Mouse (Mus musculus): Measurements from ENCODE around the gene Exosc1. TPM values are rescaled to one million over a fixed set of nuclear protein-coding genes. Genes with fewer than 3 reads are reported as not detected.

Exosc1 gene
- 64.4 and 69.4 TPM in 2 replicates for polyA plus RNA-seq (2015; fragmentation: Nextera tagmentation; extraction: Ambion mirVana)

- H3K4me3 ChIP-seq: peak within 1 kb of the TSS; percentile 96
- peak within 1 kb of the TSS; percentile 94 for H3K4me2 ChIP-seq
- H3K27ac ChIP-seq (replicated peaks): peak within 1 kb of the TSS; percentile 74
- no peaks in the 10 kb centered on the region for H3K27me3 ChIP-seq
- H3K36me3 ChIP-seq: peaks cover 33% of the 10 kb centered on the region
- H3K9ac ChIP-seq: peak within 1 kb of the TSS; percentile 89
- no peaks in the 10 kb centered on the region for H3K9me3 ChIP-seq
- 1% methylated on average over 47 of the region's 47 CpGs for WGBS
- H3K4me1 ChIP-seq (replicated peaks): peaks cover 25% of the 10 kb centered on the region
- ATAC-seq (ENCODE audit: low read depth): peak; percentile 100
These were observed at the start of gene Exosc1, which contains the start of gene Zdhhc16 for GRCm38 (mm10) chr19:41933179-41934086. TSS of gene Exosc1 (minus strand) at chr19:41933423. TSS of gene Zdhhc16 (plus strand) at chr19:41933480.

- WGBS: 4% methylated on average over 4 of the region's 4 CpGs
- H3K4me3 ChIP-seq: peak overlapping the region; percentile 86
- H3K27ac ChIP-seq (replicated peaks): no peak overlapping the region
- H3K27me3 ChIP-seq: peaks cover 17% of the 10 kb centered on the region
- peaks cover 31% of the 10 kb centered on the region for H3K4me1 ChIP-seq (replicated peaks)
- peak overlapping the region; percentile 74 for H3K9ac ChIP-seq
- no peaks in the 10 kb centered on the region for H3K9me3 ChIP-seq
- H3K4me2 ChIP-seq: peak overlapping the region; percentile 93
- no peaks in the 10 kb centered on the region for H3K36me3 ChIP-seq
- ATAC-seq (ENCODE audit: low read depth): no peak
These were observed 49.5 kb upstream of the Exosc1 start for GRCm38 (mm10) chr19:41982791-41983150.

DNA sequence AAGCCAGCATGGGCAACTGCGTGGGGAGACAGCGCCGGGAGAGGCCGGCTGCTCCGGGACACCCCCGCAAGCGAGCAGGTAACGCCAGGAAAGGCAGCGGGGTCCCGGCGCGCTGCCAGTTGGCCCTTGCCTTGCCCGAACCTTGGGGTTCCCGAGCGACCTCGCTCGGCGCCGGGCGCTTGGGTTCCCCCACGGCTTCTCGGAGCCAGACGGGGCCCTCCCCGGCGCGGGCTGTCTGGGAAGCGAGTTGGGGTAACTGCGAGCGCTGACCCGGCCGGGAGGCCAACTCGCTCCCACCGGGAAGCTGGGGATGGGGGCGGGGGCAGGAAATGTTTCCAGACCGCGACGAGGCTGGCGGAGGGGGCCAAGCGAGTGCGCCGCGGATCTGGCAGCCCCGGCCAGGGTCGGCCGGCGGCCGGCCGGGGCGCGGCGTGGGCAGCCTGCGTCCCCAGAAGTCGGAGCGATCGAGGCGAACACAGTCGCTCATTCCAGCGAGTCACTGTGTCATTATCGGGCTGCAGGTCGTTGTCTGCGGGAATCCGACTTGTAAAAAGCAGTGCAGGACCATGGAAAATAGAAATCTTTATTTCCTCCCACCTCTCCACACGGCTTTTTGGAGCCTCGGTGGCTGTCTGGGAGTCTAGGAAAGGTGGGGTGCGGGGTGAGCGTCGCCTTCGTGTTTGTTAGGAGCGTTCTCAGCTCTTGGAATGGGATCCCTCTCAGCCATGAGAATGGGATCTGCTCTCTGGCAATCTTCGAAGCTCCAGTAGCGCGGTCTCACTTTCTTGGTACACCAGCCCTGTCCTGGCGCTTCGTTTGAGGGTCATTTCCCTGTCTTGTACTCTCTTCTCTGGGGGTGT is 48.9 kb upstream of the Exosc1 start:
- WGBS: under 1% methylated on average over 74 of the region's 74 CpGs
- peaks cover 17% of the 10 kb centered on the region for H3K27me3 ChIP-seq
- H3K27ac ChIP-seq (replicated peaks): peak overlapping the region; percentile 82
- peak overlapping the region; percentile 86 for H3K4me3 ChIP-seq
- peak; percentile 3; the same call in 1 of the 2 replicates for ATAC-seq (ENCODE audit: low read depth)
- H3K36me3 ChIP-seq: no peaks in the 10 kb centered on the region
- no peaks in the 10 kb centered on the region for H3K9me3 ChIP-seq
- peaks cover 34% of the 10 kb centered on the region for H3K4me1 ChIP-seq (replicated peaks)
- H3K9ac ChIP-seq: peak overlapping the region; percentile 74
- H3K4me2 ChIP-seq: peak overlapping the region; percentile 93

- Histone ChIP-seq H3K4me1 (replicated peaks) (peaks cover 40% of the 10 kb centered on the region), H3K9ac (peak within 1 kb of the TSS; percentile 80), H3K9me3 (no peaks in the 10 kb centered on the region), H3K36me3 (no peaks in the 10 kb centered on the region), H3K4me3 (peak within 1 kb of the TSS; percentile 86), H3K27ac (replicated peaks) (peak within 1 kb of the TSS; percentile 88), H3K4me2 (peak within 1 kb of the TSS; percentile 93), H3K27me3 (peaks cover 17% of the 10 kb centered on the region)
- ATAC-seq (ENCODE audit: low read depth): peak; percentile 42
- under 1% methylated on average over 32 of the region's 33 CpGs for WGBS
These were observed 48.3 kb upstream of the Exosc1 start, which contains the start of gene Ubtd1 for GRCm38 (mm10) chr19:41981595-41981927. TSS of gene Ubtd1 (plus strand) at chr19:41981763.

DNA sequence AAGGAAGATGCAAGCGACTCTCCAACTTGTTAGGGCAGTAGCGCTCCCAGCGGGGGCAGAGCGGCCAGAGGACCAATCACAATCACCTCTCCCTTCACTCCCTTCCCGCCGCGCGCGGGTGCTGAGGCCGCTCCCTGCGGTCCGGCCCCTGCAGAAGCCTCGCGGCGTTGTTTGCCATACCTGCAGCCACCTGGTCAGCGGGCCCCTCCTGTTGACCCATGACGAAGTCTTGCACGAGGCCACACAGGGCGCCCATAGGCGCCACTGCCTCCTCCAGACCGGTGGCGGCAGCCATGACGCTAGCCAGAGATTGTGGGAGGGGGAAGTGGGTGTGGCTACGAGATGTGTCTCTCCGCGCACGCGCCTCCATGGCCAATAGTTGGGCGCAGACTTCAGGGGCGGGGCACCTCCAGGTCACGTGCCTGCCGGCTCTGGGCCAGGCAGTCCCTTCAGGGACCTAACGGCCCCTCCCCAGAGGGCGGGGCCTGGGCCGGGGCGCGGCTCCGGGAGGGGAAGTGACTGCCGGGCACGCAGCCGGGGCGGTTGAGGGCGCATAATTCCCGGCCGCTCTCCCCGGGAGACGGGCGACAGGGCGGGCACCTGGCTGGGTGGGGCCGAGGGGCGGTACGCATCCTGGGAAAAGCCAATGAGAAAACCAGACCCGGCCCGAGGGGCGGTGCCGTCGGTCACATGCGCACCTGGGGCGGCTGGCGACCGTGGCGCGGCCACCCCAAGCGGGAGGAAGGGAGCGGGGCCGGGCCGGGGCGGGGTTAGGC is 47.8 kb upstream of the Exosc1 start, which contains the start of gene Mms19:
Gene Mms19 (minus strand): TSS at position 339 of the 776 bp plus-strand sequence.
- H3K9ac ChIP-seq: peak within 1 kb of the TSS; percentile 80
- no peaks in the 10 kb centered on the region for H3K36me3 ChIP-seq
- H3K27ac ChIP-seq (replicated peaks): peak within 1 kb of the TSS; percentile 88
- peak; percentile 94 for ATAC-seq (ENCODE audit: low read depth)
- H3K27me3 ChIP-seq: peaks cover 17% of the 10 kb centered on the region
- H3K4me2 ChIP-seq: peak within 1 kb of the TSS; percentile 93
- peak within 1 kb of the TSS; percentile 86 for H3K4me3 ChIP-seq
- peaks cover 42% of the 10 kb centered on the region for H3K4me1 ChIP-seq (replicated peaks)
- under 1% methylated on average over 63 of the region's 68 CpGs for WGBS
- no peaks in the 10 kb centered on the region for H3K9me3 ChIP-seq

- H3K9ac ChIP-seq: peak overlapping the region; percentile 80
- ATAC-seq (ENCODE audit: low read depth): peak; percentile 16
- WGBS: under 1% methylated on average over 16 of the region's 16 CpGs
These were observed 47.2 kb upstream of the Exosc1 start for GRCm38 (mm10) chr19:41980422-41980818.

GRCm38 (mm10) chr19:41973891-41974794 is 40.9 kb upstream of the Exosc1 start:
- H3K36me3 ChIP-seq: 0 out of 2 replicates have a peak, but pooled peaks cover 3% of the 10 kb centered on the region
- H3K9me3 ChIP-seq: no peaks in the 10 kb centered on the region
- H3K9ac ChIP-seq: no peak overlapping the region
- peaks cover 43% of the 10 kb centered on the region for H3K4me1 ChIP-seq (replicated peaks)
- no peak overlapping the region for H3K4me3 ChIP-seq
- ATAC-seq (ENCODE audit: low read depth): peak; percentile 84
- H3K27ac ChIP-seq (replicated peaks): peak overlapping the region; percentile 83
- H3K27me3 ChIP-seq: no peaks in the 10 kb centered on the region
- H3K4me2 ChIP-seq: peak overlapping the region; percentile 1; the same call in 1 of the 2 replicates
- 45% methylated on average over 13 of the region's 13 CpGs for whole genome bisulfite sequencing

More at GRCm38 (mm10) chr19:41980422-41980818, 47.2 kb upstream of the Exosc1 start:
- Histone ChIP-seq H3K36me3 (no peaks in the 10 kb centered on the region), H3K27ac (replicated peaks) (peak overlapping the region; percentile 88), H3K4me1 (replicated peaks) (peaks cover 44% of the 10 kb centered on the region), H3K4me3 (peak overlapping the region; percentile 86), H3K9me3 (no peaks in the 10 kb centered on the region), H3K27me3 (peaks cover 17% of the 10 kb centered on the region), H3K4me2 (peak overlapping the region; percentile 84)

DNA sequence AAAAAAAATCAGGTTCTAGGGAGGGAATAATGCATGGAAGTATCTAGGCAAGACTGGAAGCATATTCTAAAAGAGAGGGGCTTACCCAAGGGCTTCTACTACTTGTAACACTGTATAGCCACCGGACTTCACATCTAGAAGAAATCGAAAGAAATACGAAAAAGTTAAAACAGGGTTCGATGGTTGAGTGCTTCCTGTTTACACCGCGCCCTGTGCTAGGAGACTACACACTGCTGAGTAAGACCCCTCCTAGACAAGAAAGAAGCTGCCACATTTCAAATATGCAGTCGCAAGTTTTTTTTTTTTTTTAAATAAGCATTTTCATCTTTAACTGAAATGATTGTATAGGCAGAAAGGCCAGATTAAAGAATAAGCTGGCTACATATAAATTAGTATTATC is 36.4 kb upstream of the Exosc1 start:
- no peak overlapping the region for H3K4me2 ChIP-seq
- no peak for ATAC-seq (ENCODE audit: low read depth)
- no peaks in the 10 kb centered on the region for H3K27me3 ChIP-seq
- H3K9me3 ChIP-seq: no peaks in the 10 kb centered on the region
- H3K4me1 ChIP-seq (replicated peaks): peaks cover 17% of the 10 kb centered on the region
- peaks cover 46% of the 10 kb centered on the region for H3K36me3 ChIP-seq
- WGBS: 92% methylated on average over 7 of the region's 7 CpGs
- no peak overlapping the region for H3K27ac ChIP-seq (replicated peaks)
- H3K9ac ChIP-seq: no peak overlapping the region
- no peak overlapping the region for H3K4me3 ChIP-seq

DNA sequence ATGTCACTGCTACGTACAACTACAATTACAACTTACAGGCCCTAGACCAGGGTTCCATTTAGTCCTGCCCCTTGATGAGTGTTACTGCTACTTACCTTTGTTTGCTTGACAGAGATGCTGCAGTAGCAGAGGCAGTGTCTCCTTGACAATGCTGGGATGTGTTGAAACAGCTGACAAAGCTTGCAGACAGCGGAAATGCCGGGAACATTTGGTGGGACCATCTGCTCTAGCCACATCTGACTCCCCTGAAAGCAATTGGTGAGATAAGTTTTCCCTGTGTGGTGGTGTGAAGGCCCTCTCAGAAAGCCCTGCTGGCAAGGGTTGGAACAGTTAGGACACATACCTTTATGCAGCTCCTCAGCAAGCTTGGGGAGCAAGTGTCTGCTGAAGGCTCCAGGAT is 20.4 kb upstream of the Exosc1 start:
- H3K27me3 ChIP-seq: no peaks in the 10 kb centered on the region
- H3K4me2 ChIP-seq: no peak overlapping the region
- H3K4me3 ChIP-seq: no peak overlapping the region
- no peaks in the 10 kb centered on the region for H3K4me1 ChIP-seq (replicated peaks)
- peaks cover 99% of the 10 kb centered on the region for H3K36me3 ChIP-seq
- no peak overlapping the region for H3K27ac ChIP-seq (replicated peaks)
- ATAC-seq (ENCODE audit: low read depth): no peak
- H3K9me3 ChIP-seq: no peaks in the 10 kb centered on the region
- H3K9ac ChIP-seq: no peak overlapping the region
- 93% methylated on average over 3 of the region's 3 CpGs for whole genome bisulfite sequencing

DNA sequence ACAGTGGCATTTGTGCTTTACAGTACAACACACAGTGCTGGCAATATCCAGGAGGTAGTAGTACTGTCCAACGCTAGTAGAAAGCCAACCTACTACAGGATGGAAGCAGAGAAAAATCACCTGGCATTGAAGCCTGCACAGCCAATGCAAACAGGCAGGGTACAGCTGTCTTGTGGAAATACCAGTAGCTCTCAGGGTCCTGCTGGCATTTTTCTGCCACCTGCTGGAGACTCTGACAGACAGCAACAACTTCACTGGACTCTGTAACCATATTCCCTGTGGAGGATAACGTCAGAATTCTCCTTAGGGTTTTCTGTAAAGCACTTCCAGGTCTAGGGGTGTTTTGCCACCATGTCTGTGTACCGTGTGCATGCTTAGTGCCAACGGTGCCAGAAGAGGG is 19.1 kb upstream of the Exosc1 start:
- H3K27ac ChIP-seq (replicated peaks): no peak overlapping the region
- no peak overlapping the region for H3K9ac ChIP-seq
- 80% methylated on average over 4 of the region's 4 CpGs for WGBS
- no peak overlapping the region for H3K4me2 ChIP-seq
- H3K9me3 ChIP-seq: no peaks in the 10 kb centered on the region
- no peak overlapping the region for H3K4me3 ChIP-seq
- H3K27me3 ChIP-seq: no peaks in the 10 kb centered on the region
- peaks cover 100% of the 10 kb centered on the region for H3K36me3 ChIP-seq
- H3K4me1 ChIP-seq (replicated peaks): no peaks in the 10 kb centered on the region
- no peak for ATAC-seq (ENCODE audit: low read depth)
